Mouse (Mus musculus): ENCODE data around the gene AA986860. TPM values are rescaled to one million over a fixed set of nuclear protein-coding genes. Genes with fewer than 3 reads are reported as not detected.

Gene AA986860
- total RNA-seq, 2 experiments from 2014 or later, result 2.0 to 2.1 TPM

GRCm38 (mm10) chr1:130769925-130770324 is 38.1 kb downstream of the AA986860 start:
- intact Hi-C loops (cut with DNase I), result loop anchor here (10.0 kb wide), 1 partner anchor 75 kb away; no protein-coding TSS in a partner anchor
- no peak for DNase-seq (ENCODE audit: low spot score in 2 of 2)

GRCm38 (mm10) chr1:130770487-130770886 is 38.7 kb downstream of the AA986860 start:
- no peak for DNase-seq (ENCODE audit: low spot score in 2 of 2)
- intact Hi-C loops (cut with DNase I), result loop anchor here (10.0 kb wide), 1 partner anchor 76 kb away; no protein-coding TSS in a partner anchor

DNA sequence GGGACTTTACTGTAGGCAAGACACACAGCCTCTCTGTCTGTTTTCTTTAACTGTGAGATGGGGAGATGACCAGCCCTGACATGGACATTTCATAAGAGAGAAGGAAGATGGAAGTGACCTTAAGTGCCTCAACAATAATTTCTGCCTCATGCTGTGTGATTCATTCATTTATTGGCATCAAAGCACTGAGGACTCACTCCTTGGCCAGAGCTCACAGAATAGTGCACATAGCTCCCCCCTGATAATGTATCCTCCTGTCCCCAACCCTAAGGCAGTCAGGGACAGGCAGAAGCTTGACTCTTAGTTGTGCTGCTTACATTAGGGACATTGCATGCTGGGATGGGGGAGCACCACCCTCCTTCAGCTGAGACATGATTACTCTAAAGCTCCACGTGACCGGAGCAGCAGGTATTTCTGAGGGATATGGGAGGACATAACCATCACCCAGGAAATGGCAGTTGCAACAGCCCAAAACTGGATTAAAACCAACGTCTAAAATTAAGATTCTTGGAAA is 39.3 kb downstream of the AA986860 start:
- no peak for DNase-seq (ENCODE audit: low spot score in 2 of 2)
- intact Hi-C loops (cut with DNase I), result loop anchor here (10.0 kb wide), 1 partner anchor 76 kb away; no protein-coding TSS in a partner anchor

DNA sequence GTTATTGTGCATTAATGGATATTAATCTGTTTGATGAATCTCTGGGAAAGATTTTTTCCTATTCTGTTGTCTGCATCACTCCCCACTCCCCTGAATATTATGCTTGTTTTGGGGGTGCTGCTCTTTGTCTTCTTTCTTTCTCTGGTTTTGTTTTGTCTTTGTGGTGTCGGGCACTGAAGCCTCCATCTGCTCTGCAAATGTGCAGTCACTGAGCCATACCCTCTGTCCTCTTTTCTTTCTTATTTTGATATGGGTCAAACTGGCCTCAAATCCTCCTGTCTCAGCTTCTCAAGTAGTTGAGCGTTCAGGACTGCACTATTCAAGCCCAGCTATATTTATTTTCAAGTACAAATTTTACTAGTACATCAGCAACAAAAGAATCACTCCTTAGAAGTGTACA is 43.5 kb downstream of the AA986860 start:
- intact Hi-C loops (cut with DNase I), result loop anchor here (10.0 kb wide), 1 partner anchor 80 kb away; no protein-coding TSS in a partner anchor
- no peak for DNase-seq (ENCODE audit: low spot score in 2 of 2)

DNA sequence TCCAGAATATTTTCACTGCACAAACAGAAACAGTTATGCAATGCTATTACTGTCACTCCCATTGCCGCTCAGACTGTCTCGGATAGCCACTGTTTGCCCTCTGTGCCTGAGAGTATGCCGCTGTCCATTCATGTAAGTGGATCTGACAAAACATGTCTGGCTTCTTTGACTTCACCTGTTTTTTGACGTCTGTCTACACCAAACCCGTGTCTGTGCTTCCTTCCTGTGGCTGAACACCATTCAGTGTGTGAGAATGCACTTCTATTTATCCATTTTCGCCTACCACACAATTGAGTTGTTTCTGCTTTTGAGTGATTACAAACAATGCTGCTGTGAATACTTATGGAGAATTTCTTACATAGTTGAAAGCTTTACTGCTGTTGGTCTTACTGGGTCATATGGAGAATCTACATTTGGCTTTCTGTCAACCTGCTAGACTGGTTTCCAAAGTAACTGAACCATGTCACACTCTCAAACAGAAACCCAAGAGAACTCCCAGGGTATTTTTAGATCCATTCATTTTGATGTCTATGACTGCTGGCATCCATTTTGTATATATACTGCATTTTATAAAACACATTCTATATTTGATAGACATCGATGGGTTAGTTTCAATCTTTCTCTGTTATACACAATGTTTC is 44.0 kb downstream of the AA986860 start:
- no peak for DNase-seq (ENCODE audit: low spot score in 2 of 2)
- intact Hi-C loops (cut with DNase I), result loop anchor here (10.0 kb wide), 1 partner anchor 81 kb away; no protein-coding TSS in a partner anchor

DNA sequence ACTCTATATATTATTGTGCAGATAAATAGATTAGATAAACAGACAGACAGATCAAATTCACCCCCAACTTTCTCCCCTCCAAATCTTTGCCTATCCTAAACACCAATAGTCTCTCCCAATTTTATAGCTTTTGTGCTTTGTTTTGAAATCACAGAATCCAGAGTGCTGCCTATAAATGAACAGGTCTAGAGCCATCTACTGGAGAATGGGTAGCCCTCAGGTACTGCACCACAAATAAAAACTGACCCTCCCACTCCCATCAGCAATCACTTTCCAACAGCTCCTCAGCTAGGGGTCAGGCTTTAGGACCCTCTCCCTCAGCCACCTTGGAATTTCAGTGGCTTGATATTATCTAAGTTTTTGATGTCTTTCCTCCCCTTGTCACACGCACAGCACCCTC is 44.9 kb downstream of the AA986860 start:
- intact Hi-C loops (cut with DNase I), result loop anchor here (10.0 kb wide), 1 partner anchor 82 kb away; no protein-coding TSS in a partner anchor
- no peak for DNase-seq (ENCODE audit: low spot score in 2 of 2)

GRCm38 (mm10) chr1:130779867-130780266 is 48.1 kb downstream of the AA986860 start:
- intact Hi-C loops (cut with DNase I), result loop anchor here (5.0 to 10.0 kb wide), 2 partner anchors 85 to 233 kb away; no protein-coding TSS in a partner anchor
- DNase-seq (ENCODE audit: low spot score in 2 of 2), result no peak

GRCm38 (mm10) chr1:130784054-130784453 is 52.3 kb downstream of the AA986860 start:
- DNase-seq (ENCODE audit: low spot score in 2 of 2), result no peak
- intact Hi-C loops (cut with DNase I), result loop anchor here (5.0 kb wide), 1 partner anchor 237 kb away; no protein-coding TSS in a partner anchor

DNA sequence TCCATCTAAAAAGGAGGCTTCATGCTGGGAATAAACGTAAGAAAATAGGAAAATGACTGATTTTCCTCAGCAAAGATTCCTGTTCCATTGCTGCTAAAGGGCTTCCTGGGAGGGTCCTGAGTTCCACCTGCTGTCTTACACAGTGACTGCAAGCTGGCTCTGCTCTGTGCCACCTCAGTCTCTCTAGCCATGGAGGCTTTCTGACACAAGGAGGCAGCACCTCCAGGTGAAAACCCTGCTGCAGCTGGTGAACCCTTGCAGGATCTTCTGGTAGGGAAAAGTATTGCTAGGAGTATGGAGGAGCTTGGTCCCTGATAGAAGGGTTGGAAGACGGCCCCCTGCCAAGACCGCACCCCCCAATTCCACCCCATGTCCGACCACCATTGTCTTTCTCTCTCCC is 55.2 kb downstream of the AA986860 start:
- no peak for DNase-seq (ENCODE audit: low spot score in 2 of 2)
- intact Hi-C loops (cut with DNase I), result no loop called here

- intact Hi-C loops (cut with DNase I), result no loop called here
- DNase-seq (ENCODE audit: low spot score in 2 of 2), result no peak
Observed at GRCm38 (mm10) chr1:130789512-130790451, 58.0 kb downstream of the AA986860 start.

Other genes starting within 250 kb of the AA986860 start
- gene Zp3r, start 102.4 kb upstream of the AA986860 start, total RNA-seq (2021), result not detected
- not detected for gene C4bp, start 70.3 kb upstream of the AA986860 start, total RNA-seq (2021)
- not detected for gene Gm29427, start 16.2 kb upstream of the AA986860 start, total RNA-seq (2021)
- 10 to 100 TPM; 15.0 to 18.0 TPM for gene Yod1, start 14.6 kb upstream of the AA986860 start, total RNA-seq (2021)
- gene Pfkfb2, start 2.7 kb upstream of the AA986860 start, total RNA-seq (2021), result 10 to 100 TPM; 39.3 to 43.8 TPM
- not detected for gene Fcamr, start 68.9 kb downstream of the AA986860 start, total RNA-seq (2021)
- gene Pigr, start 94.7 kb downstream of the AA986860 start, total RNA-seq (2021), result not detected
- under 1 TPM in 1 of 2 experiments, not detected in 1; 0.93 TPM for gene Fcmr, start 133.7 kb downstream of the AA986860 start, total RNA-seq (2021)
- not detected for gene Il24, start 155.5 kb downstream of the AA986860 start, total RNA-seq (2021)
- gene Il20, start 179.5 kb downstream of the AA986860 start, total RNA-seq (2021), result not detected
- not detected for gene Il19, start 208.1 kb downstream of the AA986860 start, total RNA-seq (2021)